Mouse (Mus musculus) adrenal gland, postnatal 14 days (tissue): ENCODE data around the gene Catsper4. TPM values are rescaled to one million over a fixed set of nuclear protein-coding genes. Genes with fewer than 3 reads are reported as not detected.
"Not testable (repeated sequence)": the region's sequence is repeated elsewhere in the genome, so short reads cannot be mapped to it uniquely, and the experiment has no call there.

Experiments
- DNase-seq: peaks from one replicate; pipeline ENCODE4 v3.0.0; 2021; ENCODE audit warnings: mixed read lengths
- long read RNA-seq, 2 experiments: library from polyadenylated mRNA; stranded (forward); transcript quantifications; one replicate each; pipeline ENCODE4 v2.0.0; 2021
- total RNA-seq: library from RNA; stranded (reverse); gene quantifications from 2 replicates; pipeline ENCODE4 v1.2.3, GENCODE M21; 2021

Catsper4 gene
- not detected in 2 replicates for total RNA-seq
- long read RNA-seq, experiment 1, result 0 reads
- long read RNA-seq, experiment 2, result 0 reads

- no peak for DNase-seq
Observed at GRCm38 (mm10) chr4:134227194-134227593, at the start of gene Catsper4. Gene Catsper4, minus strand, starts transcription at chr4:134227383.

GRCm38 (mm10) chr4:134273417-134274345 is 46.5 kb upstream of the Catsper4 start:
- peak; percentile 42 for DNase-seq

- DNase-seq, result no peak
Observed at GRCm38 (mm10) chr4:134272731-134273416, 45.7 kb upstream of the Catsper4 start.

GRCm38 (mm10) chr4:134271979-134272378 is 44.8 kb upstream of the Catsper4 start:
- DNase-seq, result no peak

GRCm38 (mm10) chr4:134269622-134270021 is 42.4 kb upstream of the Catsper4 start:
- DNase-seq, result not testable (repeated sequence)

GRCm38 (mm10) chr4:134268102-134268655 is 41.0 kb upstream of the Catsper4 start:
- DNase-seq, result no peak

GRCm38 (mm10) chr4:134265860-134266585 is 38.8 kb upstream of the Catsper4 start:
- no peak for DNase-seq

- peak; percentile 86 for DNase-seq
Observed at GRCm38 (mm10) chr4:134263191-134263590, 36.0 kb upstream of the Catsper4 start.

GRCm38 (mm10) chr4:134258354-134258753 is 31.2 kb upstream of the Catsper4 start:
- no peak for DNase-seq

GRCm38 (mm10) chr4:134257198-134258009 is 30.2 kb upstream of the Catsper4 start:
- DNase-seq, result no peak

GRCm38 (mm10) chr4:134256407-134257197 is 29.4 kb upstream of the Catsper4 start:
- DNase-seq, result peak; percentile 40

- peak; percentile 43 for DNase-seq
Observed at GRCm38 (mm10) chr4:134255854-134256253, 28.7 kb upstream of the Catsper4 start.

GRCm38 (mm10) chr4:134254835-134255234 is 27.7 kb upstream of the Catsper4 start:
- DNase-seq, result no peak

GRCm38 (mm10) chr4:134253722-134254324 is 26.6 kb upstream of the Catsper4 start, which contains the start of gene Grrp1:
Gene Grrp1, minus strand, starts transcription at chr4:134254106.
- DNase-seq, result peak; percentile 56

GRCm38 (mm10) chr4:134252911-134253721 is 25.9 kb upstream of the Catsper4 start:
- DNase-seq, result peak; percentile 56

- peak; percentile 76 for DNase-seq
Observed at GRCm38 (mm10) chr4:134252131-134252910, 25.1 kb upstream of the Catsper4 start.

- DNase-seq, result peak; percentile 55
Observed at GRCm38 (mm10) chr4:134251241-134252130, 24.3 kb upstream of the Catsper4 start.
